Mouse (Mus musculus): Measurements from ENCODE around the gene Dapl1.
A peak's percentile ranks its signal among the peaks of the same experiment; 100 is the strongest.

The Dapl1 gene

GRCm38 (mm10) chr2:59471051-59471948, 13.2 kb upstream of the Dapl1 start:
- DNase-seq (ENCODE audit: low read depth, low spot score): no peak

- DNase-seq (ENCODE audit: low read depth, low spot score): peak; percentile 70
These were observed 10.1 kb upstream of the Dapl1 start for GRCm38 (mm10) chr2:59474336-59474735.

DNA sequence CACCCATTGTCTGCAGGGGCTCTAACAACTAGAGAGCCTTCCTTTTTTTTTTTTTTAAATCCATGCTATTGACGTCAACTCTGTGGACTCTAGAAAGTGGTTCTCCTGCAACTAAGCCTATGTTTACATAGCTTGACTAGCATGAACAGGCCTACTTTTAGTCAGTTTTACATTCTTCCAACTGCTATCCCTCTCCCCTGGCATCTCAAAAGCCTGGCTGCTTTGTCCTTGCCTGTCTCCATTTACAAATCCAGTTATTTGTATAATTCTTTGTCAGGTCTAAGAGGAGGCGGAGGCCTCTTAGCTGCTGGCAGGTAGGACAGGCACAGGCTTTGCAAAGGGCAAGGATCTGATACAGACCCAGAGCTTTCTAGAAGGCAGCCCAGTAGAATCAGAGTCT, 627 bp downstream of the Dapl1 start:
- no peak for DNase-seq (ENCODE audit: low read depth, low spot score)

DNA sequence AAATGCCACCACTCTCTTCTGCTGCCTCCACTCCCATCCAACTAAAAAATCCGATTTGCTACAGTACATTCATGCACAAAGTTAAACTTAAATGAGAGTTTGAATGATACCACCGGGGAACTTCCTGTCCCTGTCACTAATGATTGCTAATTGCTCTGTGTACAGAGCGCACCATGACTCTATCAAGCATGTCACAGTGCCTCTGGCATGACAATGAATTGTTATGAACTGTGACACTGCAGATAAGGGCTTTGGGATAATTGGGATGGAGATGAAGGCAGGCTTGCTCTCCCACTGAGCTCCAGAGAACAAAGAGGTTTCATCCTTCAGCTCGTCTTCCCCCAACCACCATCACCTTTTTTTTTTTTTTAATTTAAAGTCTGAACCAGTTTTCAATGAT, 1.2 kb downstream of the Dapl1 start:
- DNase-seq (ENCODE audit: low read depth, low spot score): no peak

DNA sequence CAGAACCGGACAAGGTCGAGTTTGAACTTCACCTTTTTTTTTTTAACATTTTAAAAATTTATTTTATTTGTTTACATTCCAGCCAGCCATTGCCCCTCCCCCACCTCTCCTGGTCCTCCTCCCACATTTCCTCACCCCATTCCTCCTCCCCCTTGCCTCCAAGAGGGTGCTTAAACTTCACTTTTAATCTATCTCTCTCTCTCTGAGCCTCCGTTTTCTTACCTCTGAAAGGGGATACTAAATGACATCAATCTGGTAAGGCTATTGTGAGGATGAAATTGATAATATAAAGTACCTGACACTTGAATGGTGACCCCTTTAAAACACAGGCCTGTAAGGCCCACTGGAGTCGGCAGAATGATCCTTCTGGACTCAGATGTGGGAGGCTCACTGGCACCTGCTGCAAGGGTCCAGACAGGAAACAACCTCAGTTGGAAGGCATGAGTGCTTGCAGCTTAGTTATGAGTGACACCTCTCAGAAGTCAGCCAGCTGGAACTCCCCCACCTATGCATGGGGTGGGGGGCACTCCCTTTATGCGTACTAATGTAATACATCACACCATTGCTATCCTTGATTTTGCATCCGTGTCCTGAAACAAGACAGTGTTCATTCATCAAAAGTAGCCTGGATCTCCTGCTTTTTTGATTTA, 1.9 kb downstream of the Dapl1 start:
- DNase-seq (ENCODE audit: low read depth, low spot score): no peak

GRCm38 (mm10) chr2:59488235-59488634, 3.8 kb downstream of the Dapl1 start:
- peak; percentile 52 for DNase-seq (ENCODE audit: low read depth, low spot score)

- DNase-seq (ENCODE audit: low read depth, low spot score): peak; percentile 61
These were observed 5.9 kb downstream of the Dapl1 start for GRCm38 (mm10) chr2:59490353-59490752.

- DNase-seq (ENCODE audit: low read depth, low spot score): no peak
These were observed 9.1 kb downstream of the Dapl1 start for GRCm38 (mm10) chr2:59493445-59494085.

GRCm38 (mm10) chr2:59499146-59499545, 14.7 kb downstream of the Dapl1 start:
- no peak for DNase-seq (ENCODE audit: low read depth, low spot score)

DNA sequence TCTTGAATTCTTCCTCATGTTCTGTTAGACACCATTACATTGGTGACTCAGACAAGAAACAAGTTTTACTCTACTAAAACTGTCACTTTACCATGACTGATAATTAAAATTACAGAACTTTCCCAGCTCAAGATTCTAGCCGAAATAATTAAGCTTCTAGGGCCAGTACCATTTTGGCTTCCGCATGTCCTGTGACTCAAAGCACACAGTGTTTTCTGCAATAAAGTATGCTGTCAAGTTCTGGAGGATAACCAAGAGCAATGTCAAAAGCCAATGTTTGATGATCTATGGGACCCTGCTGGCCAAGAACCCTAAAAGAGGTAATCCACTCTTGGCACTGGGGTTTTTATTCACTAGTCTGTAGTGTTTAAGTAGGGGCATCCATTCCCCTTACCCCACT, 15.3 kb downstream of the Dapl1 start:
- no peak for DNase-seq (ENCODE audit: low read depth, low spot score)

GRCm38 (mm10) chr2:59509061-59509460, 24.6 kb downstream of the Dapl1 start:
- no peak for DNase-seq (ENCODE audit: low read depth, low spot score)

DNA sequence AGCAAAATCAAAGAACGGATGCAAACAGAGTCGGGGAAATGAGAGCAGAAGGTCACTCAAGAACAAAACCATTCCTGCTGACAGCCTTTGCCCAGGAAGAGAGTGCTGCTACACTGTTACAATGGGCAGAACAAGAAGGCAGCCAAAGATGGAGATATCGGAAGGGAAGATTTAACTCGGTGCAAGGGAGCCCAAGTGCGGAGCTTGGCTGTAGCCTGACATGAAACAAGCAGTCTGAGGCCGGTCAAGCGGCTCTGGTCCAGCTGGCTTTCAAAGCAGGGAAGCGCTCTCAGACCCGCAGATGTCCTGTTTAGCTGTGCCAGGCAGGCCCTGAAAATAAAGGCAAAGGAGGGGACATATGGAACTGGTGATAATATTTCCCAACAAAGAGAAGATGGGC, 26.0 kb downstream of the Dapl1 start:
- DNase-seq (ENCODE audit: low read depth, low spot score): no peak

- no peak for DNase-seq (ENCODE audit: low read depth, low spot score)
These were observed 26.4 kb downstream of the Dapl1 start for GRCm38 (mm10) chr2:59510882-59511281.

DNA sequence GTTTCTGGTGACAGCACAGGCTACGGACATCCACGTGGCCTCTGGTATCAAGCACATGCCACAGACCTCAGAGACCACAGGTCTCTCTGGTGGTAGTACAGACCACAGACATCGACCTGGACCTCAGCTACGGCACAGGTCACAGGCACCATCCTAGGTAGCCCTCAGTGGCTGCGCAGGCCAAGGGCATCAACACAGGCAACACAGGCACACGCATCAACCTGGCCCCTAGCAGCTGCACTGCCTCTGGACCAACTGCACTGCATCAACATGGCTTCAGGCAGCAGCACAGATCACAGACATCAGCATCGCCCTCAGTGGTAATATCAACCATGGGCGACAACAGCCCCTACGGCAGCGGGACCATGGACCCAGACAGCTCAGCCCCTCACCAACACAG, 36.2 kb downstream of the Dapl1 start:
- no peak for DNase-seq (ENCODE audit: low read depth, low spot score)

DNA sequence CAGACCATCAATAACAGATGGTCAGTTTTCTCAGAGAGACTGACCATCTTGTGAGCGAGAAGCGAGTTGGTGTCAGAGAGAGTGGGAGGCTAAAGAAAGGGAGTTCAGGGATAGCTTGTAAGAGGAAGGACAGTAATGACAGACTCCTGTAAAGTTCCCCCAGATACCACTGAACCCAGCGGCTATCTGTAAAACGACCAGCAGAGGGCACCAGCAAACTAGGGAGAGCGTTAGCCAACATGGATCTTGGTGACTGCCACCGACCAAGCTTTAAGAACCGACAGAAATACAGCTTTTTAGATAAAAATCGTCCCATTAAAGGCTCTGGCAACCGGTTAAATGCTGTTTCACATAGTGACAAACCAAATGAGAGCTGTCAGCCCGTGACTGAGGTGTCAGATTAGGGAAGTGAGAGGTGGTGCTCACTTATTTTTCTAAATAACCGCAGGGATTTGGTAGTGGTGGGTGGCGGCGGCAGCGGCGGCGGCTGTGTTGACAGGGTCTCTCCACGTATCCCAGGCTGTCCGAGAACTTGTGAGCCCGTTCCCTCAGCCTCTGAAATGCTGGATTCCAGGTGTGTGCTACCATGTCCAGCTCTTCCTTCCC, 37.7 kb downstream of the Dapl1 start:
- peak; percentile 87 for DNase-seq (ENCODE audit: low read depth, low spot score)

GRCm38 (mm10) chr2:59523526-59523925, 39.1 kb downstream of the Dapl1 start:
- DNase-seq (ENCODE audit: low read depth, low spot score): no peak

- no peak for DNase-seq (ENCODE audit: low read depth, low spot score)
These were observed 42.4 kb downstream of the Dapl1 start for GRCm38 (mm10) chr2:59526893-59527292.

DNA sequence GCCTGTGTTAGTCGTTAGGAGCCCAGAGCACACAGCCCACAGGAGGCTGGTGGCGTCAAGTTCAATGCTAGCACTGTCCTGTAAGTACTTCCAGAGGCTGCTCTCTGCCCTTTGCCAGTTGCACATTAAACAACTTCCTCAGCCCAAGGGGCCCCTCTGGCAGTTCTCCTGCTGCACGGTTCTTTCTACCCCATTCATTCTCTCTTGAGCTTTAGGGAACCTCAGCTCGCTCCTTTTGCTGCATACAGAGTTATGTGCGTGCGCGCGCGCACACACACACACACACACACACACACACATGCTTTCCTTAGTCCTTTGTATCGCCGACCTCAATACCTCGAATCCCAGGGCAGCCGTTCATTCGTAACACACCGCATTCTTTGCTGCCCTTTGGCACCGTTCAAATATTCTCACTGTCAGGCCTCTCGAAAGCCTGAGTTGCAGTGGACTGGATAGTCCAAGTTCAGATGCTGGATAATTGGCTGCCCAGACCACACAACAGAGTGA, 45.2 kb downstream of the Dapl1 start:
- no peak for DNase-seq (ENCODE audit: low read depth, low spot score)

- no peak for DNase-seq (ENCODE audit: low read depth, low spot score)
These were observed 46.4 kb downstream of the Dapl1 start for GRCm38 (mm10) chr2:59530811-59531210.

- no peak for DNase-seq (ENCODE audit: low read depth, low spot score)
These were observed 48.5 kb downstream of the Dapl1 start for GRCm38 (mm10) chr2:59532999-59533398.

DNA sequence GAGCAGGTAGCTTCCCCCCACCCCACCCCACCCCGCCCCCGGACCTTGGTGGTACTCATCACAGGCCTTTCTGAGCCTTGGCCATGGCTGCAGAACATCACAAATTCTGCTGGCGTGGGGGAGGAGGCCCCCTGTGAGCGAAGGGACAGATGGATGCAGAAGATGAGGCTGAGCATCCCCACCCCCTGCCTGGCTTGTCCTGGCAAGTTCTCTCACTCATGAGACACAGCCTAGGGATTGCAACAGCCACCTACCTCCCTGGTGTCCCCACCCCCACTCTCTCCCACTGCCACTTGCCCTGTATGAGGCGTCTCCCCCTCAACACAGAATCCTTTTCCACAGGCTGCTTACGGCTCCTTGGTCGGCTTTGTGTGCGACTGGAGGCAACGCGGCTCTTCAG, 49.1 kb downstream of the Dapl1 start:
- no peak for DNase-seq (ENCODE audit: low read depth, low spot score)

Data from CD4-positive, CD25-positive, alpha-beta regulatory T cell, adult 2 months (primary cell).